Mouse (Mus musculus): ENCODE results near the gene Gm6401.
"Not testable (repeated sequence)": the region's sequence is repeated elsewhere in the genome, so short reads cannot be mapped to it uniquely, and the experiment has no call there.

The Gm6401 gene

DNA sequence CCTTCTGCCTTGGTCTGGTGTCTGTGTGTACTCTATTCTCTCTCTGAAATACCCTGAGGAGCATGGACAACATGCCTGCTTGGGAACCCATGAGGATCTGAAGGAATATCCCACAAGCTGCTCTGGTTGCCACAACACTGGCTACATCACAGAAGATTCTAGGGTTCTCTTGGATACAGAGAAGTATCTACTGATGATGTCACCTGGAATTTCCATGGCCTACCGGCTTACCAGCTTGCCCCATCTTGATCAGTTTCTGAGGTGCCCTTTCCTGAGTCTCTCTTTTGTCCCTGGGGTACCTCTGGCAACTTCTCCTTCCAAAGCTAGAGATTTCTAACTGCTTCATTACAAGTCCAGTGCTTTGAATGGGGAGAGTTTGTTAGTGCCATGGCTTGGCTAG is at the start of gene Gm6401:
Gene Gm6401 (minus strand): TSS at position 101 of the 400 bp plus-strand sequence.
- not testable (repeated sequence) for DNase-seq (ENCODE audit: low spot score in 2 of 2)

GRCm38 (mm10) chr14:41983225-41983624 is 15.5 kb upstream of the Gm6401 start, which contains the start of gene Gm3543:
Gm3543 (minus strand) TSS chr14:41983325.
- DNase-seq (ENCODE audit: low spot score in 2 of 2), result not testable (repeated sequence)

- not testable (repeated sequence) for DNase-seq (ENCODE audit: low spot score in 2 of 2)
These were observed 869 bp upstream of the Gm6401 start for GRCm38 (mm10) chr14:41968596-41968995.

- not testable (repeated sequence) for DNase-seq (ENCODE audit: low spot score in 2 of 2)
These were observed 3.6 kb downstream of the Gm6401 start for GRCm38 (mm10) chr14:41964095-41964494.

DNA sequence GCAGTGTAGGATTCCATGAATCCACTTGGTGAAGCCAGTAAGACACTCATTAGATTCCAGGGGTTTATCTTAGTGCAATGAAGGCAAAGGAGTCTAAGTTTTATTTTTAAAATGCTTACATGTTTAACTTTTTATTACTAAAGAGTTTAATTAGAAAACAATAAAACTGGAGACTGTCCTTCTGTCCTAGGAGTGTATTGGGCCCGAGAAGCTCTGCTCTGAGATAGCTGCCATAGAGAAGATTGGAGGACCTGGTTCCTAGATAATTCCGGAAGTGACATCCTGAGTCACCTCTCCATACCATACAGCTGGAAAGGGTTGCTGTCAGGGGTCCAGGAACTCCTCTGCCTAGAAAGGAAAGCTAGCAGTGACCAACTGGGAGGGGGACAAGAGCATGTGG is 24.0 kb downstream of the Gm6401 start, which contains the start of gene 1700024B05Rik:
Gene 1700024B05Rik (plus strand): TSS at position 301 of the 400 bp plus-strand sequence.
- DNase-seq (ENCODE audit: low spot score in 2 of 2), result not testable (repeated sequence)

DNA sequence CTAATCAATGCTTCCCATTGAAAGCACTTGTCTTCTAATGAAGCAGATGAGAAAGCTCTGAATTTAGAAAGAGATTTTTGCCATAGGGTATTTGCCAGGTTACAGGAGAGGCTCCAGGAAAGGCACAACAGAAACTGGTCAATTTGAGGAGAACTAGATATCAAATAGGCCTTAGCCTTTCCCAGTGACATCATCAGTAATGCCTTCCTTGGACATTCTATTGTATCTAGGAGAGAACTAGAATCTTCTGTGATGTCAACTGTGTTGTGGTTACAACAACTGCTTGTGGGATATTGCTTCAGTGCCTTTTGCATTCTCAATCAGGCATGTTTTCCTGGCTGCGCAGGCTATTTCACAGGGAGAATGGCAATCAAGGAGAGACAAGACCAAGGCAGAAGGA is 43.1 kb downstream of the Gm6401 start, which contains the start of gene 1700049E17Rik1:
Gene 1700049E17Rik1 (plus strand): TSS at position 301 of the 400 bp plus-strand sequence.
- DNase-seq (ENCODE audit: low spot score in 2 of 2), result not testable (repeated sequence)

All from natural killer cell, adult 2 months (primary cell).